Mouse (Mus musculus) layer of hippocampus, postnatal 14 days (tissue): ENCODE data around the gene Ces1c. TPM values are rescaled to one million over a fixed set of nuclear protein-coding genes. Genes with fewer than 3 reads are reported as not detected.

ENCODE experiments used
- DNase-seq, 2 experiments: peaks; one replicate each; pipeline ENCODE4 v3.0.0; 2021 to 2022; ENCODE audit warnings: low spot score in 2 of 2, mixed read lengths in 1 of 2
- long read RNA-seq, 2 experiments: library from polyadenylated mRNA; stranded (forward); transcript quantifications; one replicate each; pipeline ENCODE4 v2.0.0; 2021
- total RNA-seq, 2 experiments: library from RNA; stranded (reverse); gene quantifications; 2 replicates each; pipeline ENCODE4 v1.2.3; 2021

Ces1c gene
- not detected for total RNA-seq
- long read RNA-seq, experiment 1: 0 reads
- long read RNA-seq, experiment 2: 0 reads

DNA sequence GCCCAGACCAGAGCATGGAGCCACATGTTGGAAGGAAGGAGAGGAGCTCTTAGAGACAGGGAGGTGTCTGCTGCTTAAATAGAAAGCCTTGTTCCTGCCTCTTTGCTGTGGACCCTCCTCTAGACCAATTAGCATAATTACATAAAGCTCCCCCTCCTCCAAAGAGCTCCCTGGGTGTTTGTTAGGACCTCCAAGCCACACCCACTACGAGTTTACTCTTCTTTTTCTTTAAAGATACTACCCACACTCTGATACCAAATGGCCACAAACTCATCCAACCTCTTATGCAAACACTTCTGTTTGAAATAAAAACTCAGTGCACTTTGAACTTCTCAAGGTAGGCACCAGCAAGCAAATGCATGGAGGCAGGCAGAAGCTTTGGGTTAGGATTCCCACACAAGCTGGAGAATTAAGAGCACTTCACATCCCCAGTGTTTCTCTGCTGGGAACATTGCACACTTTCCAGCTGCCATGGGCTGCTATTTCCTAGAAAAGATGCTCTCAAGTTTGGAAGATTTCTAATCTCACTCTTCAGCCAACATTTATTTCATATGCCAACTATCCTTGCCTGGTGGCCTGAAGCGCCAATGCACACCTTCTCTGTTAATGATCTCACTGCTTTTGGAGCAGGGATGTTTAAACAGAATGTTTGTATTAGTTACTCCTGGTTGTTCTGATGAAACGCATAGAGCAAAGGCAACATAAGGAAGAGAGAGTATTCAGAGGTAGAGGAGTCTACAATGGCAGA, at the start of gene Ces1c:
Ces1c (minus strand) TSS at position 51 of the 748 bp plus-strand sequence.
- no peak for DNase-seq

- no peak for DNase-seq
Observed at GRCm38 (mm10) chr8:93180581-93181129, 49.6 kb upstream of the Ces1c start.

GRCm38 (mm10) chr8:93176593-93176992, 45.5 kb upstream of the Ces1c start:
- DNase-seq: no peak

DNA sequence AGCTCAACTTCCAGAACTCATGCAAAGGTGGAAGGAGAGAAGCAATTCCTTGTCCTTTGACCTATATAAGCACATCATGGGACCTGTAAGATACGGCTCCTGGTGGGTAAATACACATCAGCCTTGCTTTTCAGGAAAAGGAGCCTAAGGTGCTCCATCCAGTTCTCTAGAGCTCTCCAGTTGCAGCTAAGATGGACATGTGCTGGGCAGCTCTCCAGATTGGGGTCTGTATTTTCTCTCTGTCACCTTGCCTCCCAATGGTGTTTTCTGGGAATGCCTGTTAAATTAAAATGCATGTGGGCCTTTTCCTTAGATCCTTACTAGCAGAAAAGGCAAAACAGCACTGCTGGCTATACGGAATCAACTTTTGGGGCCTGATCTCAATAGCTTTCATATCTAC, 43.5 kb upstream of the Ces1c start:
- DNase-seq: no peak

GRCm38 (mm10) chr8:93171846-93172590, 40.9 kb upstream of the Ces1c start:
- no peak for DNase-seq

DNA sequence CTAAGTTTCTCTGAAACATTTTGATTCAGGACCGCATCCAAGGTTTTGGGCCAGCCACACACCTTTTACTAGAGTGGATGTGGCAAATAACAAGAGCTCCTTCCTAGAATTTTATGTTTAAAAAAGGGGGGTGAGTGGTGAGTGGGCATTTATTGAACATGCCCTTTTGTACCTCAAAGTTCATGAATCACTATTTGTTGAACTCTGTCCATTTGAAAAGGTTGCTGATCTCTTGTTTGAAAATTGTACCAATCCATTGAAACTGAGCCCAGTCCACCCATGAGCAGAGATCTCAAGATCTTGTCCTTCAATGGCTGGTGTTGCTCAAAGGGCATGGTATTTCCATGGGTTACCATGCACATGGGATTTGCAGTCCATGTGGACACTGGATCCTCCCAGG, 32.3 kb upstream of the Ces1c start:
- no peak for DNase-seq

DNA sequence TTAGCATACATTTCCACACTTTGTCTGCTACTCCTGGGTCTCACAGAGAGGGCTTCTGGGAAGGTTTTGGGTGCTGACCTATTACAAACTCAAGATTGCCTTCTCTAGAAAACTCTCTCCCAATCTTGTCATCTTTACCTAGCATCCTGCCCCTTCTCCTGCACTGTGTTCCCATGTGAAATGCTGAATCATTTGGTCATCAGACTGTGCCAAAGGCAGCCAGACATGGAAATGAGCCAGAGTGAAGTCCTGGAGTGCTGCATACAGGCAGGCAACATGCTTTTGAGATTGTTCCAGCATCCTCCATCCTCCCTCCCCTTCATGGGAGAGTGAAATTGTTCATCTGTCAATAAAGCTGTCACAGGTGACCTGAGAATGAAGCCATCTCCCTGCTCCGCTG, 20.3 kb upstream of the Ces1c start:
- DNase-seq: no peak

- no peak for DNase-seq
Observed at GRCm38 (mm10) chr8:93147331-93147730, 16.2 kb upstream of the Ces1c start.

DNA sequence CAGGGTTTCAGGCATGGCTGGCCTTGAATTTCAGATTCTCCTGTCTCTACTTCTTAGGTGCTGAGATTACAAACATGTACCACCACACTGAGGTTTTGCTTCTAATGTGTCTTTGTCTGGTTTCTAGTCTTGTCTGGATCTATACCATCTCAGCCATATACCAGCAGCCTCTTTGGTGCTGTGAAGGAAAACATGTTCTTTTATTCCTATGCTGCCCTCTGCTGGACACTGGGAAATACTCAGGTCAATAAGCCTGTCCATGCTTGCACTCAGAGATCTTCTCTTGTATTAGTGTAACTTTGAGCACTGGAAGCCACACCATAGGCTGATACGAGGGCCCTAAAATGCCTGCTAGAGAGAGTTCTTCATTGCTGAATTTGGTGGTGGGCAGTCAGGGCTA, 9.6 kb upstream of the Ces1c start:
- peak; percentile 13 to 47 for DNase-seq

DNA sequence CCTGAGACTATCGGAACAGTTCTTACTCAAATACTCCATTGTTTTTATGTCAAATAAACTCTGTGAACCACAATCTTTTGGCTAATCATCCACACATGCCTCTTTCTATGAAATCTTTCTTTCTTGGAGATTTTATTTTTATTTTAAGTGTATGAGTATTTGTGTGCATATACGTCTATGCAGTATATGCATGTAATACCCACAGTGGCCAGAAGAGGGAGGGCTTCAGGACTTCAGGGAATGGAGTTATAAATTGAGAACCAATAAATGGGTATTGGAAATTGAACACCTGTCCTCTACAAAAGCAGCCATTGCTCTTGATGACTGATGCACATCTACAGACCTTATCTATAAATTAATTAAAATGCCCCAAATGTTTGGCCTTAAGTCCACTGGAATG, 1.1 kb upstream of the Ces1c start:
- DNase-seq: no peak

- peak; percentile 6 to 59 for DNase-seq
Observed at GRCm38 (mm10) chr8:93126476-93126875, 4.6 kb downstream of the Ces1c start.

GRCm38 (mm10) chr8:93122005-93122404, 9.1 kb downstream of the Ces1c start:
- DNase-seq: no peak

- DNase-seq: peak; percentile 8 to 36
Observed at GRCm38 (mm10) chr8:93095376-93095775, 35.7 kb downstream of the Ces1c start.

DNA sequence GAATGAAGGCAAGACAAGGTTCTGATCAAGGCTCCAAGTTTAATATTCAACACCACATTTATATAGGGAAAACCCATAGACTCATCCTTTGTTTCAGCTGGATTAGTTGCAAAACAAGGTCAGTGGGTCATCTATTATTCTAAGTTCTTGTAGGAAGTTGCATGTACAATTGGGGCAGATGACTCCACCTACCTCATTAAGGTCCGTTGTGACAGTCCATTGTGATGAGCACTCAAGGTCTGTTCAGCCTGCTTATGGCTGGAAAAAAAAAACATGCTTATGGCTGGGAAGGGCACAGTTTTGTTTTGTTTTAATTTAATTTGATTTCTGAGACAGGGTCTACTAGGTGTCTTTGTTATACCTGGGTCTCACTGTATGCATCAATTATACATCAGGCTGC, 39.8 kb downstream of the Ces1c start:
- no peak for DNase-seq

GRCm38 (mm10) chr8:93088686-93089122, 42.4 kb downstream of the Ces1c start:
- DNase-seq: no peak

- DNase-seq: no peak
Observed at GRCm38 (mm10) chr8:93088193-93088592, 42.9 kb downstream of the Ces1c start.

DNA sequence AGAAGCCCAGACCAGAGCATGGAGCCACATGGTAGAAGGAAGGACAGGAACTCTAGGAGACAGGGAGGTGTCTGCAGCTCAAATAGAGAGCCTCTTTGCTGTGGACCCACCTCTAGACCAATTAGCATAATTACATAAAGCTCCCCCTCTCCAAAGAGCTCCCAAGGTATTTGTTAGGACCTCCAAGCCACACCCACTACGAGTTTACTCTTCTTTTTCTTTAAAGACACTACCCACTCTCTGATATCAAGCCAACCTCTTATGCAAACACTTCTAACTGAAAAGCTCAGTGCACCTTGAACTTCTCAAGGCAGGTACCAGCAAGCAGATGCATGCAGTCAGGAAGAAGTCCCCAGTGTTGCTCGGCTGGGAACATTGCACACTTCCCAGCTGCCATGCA, 51.2 kb downstream of the Ces1c start, which contains the start of gene Ces1b:
Ces1b (minus strand) TSS at position 131 of the 400 bp plus-strand sequence.
- no peak for DNase-seq

GRCm38 (mm10) chr8:93075251-93075650, 55.8 kb downstream of the Ces1c start:
- no peak for DNase-seq

GRCm38 (mm10) chr8:93063416-93064117, 67.5 kb downstream of the Ces1c start:
- DNase-seq: no peak

DNA sequence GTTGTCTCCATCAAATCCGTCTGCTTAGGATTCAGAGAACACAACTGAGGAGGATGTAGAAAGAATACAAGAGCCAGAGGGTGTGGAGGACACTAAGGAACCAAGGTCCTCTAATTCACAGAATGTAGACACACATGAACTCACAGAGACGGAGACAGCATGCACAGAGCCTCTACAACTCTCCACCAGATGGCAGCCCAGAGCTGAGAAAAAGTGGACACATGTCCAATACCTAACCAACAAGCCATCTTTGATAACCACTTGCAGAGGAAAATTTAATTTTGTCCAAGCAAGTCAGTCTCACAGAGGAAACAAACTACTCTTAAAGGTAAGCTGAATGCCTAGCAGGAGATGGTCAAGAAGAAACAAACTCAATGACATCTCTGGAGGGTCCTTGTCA, 71.9 kb downstream of the Ces1c start:
- peak; percentile 21 to 54 for DNase-seq

DNA sequence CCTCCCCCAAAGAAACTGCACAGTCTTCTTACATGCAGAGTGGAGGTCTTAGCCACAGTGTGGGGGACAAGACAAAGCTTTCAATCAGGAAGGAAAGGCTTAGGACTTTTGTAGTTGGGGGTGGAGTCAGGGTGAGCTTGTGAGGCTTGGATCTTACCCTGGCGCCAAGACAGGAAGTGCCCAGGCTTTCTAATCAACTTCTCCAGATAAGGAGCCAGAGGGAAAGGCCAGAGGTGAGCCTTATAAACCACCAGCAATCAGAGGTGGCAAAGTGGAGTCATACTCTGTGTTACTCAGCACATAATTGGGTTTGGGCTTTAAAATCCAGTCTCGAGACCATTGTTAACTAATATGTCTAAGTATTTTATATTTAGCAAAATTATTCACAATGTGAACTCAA, 75.8 kb downstream of the Ces1c start:
- no peak for DNase-seq
